Mouse (Mus musculus): ENCODE data around the gene St14. TPM values are rescaled to one million over a fixed set of nuclear protein-coding genes. Genes with fewer than 3 reads are reported as not detected.
A peak's percentile ranks its signal among the peaks of the same experiment; 100 is the strongest.

St14 gene
- polyA plus RNA-seq, 1 experiment: 12.9 TPM

GRCm38 (mm10) chr9:31088883-31089282 is 42.8 kb downstream of the St14 start:
- no peak overlapping the region for H3K4me3 ChIP-seq (ENCODE audit: extremely low read depth, insufficient read depth, insufficient read length)
- 88% methylated on average over 4 of the region's 4 CpGs for WGBS

GRCm38 (mm10) chr9:31088116-31088515 is 43.5 kb downstream of the St14 start:
- no peak for TF ChIP-seq CTCF (IDR thresholded peaks at IDR 0.05; ENCODE audit: extremely low read depth, insufficient read depth, insufficient read length, insufficient replicate concordance)
- no peak for TF ChIP-seq POLR2A (IDR thresholded peaks at IDR 0.05; ENCODE audit: low read depth, low read length)
- Histone ChIP-seq H3K27me3 (ENCODE audit: control insufficient read depth, insufficient read depth, low read length) (no peaks in the 10 kb centered on the region), H3K4me3 (ENCODE audit: extremely low read depth, insufficient read depth, insufficient read length) (no peak overlapping the region), H3K4me1 (ENCODE audit: control insufficient read depth, insufficient read depth, insufficient read length) (no peaks in the 10 kb centered on the region), H3K36me3 (ENCODE audit: control insufficient read depth, insufficient read depth, low read length) (peaks cover 3% of the 10 kb centered on the region; the same call in 1 of the 2 replicates), H3K27ac (ENCODE audit: insufficient read depth, low read length) (no peak overlapping the region)
- DNase-seq (ENCODE audit: low read depth in 1 of 2, low spot score in 2 of 2): no peak
- WGBS: 82% methylated on average over 3 of the region's 3 CpGs

More at GRCm38 (mm10) chr9:31088883-31089282, 42.8 kb downstream of the St14 start:
- TF ChIP-seq CTCF (IDR thresholded peaks at IDR 0.05; ENCODE audit: extremely low read depth, insufficient read depth, insufficient read length, insufficient replicate concordance) (no peak), POLR2A (IDR thresholded peaks at IDR 0.05; ENCODE audit: low read depth, low read length) (no peak)
- no peaks in the 10 kb centered on the region for H3K27me3 ChIP-seq (ENCODE audit: control insufficient read depth, insufficient read depth, low read length)
- peaks cover 3% of the 10 kb centered on the region; the same call in 1 of the 2 replicates for H3K36me3 ChIP-seq (ENCODE audit: control insufficient read depth, insufficient read depth, low read length)
- H3K4me1 ChIP-seq (ENCODE audit: control insufficient read depth, insufficient read depth, insufficient read length): no peaks in the 10 kb centered on the region
- DNase-seq (ENCODE audit: low read depth in 1 of 2, low spot score in 2 of 2): no peak
- H3K27ac ChIP-seq (ENCODE audit: insufficient read depth, low read length): no peak overlapping the region

GRCm38 (mm10) chr9:31087466-31087865 is 44.2 kb downstream of the St14 start:
- WGBS: 87% methylated on average over 4 of the region's 4 CpGs
- no peak for DNase-seq (ENCODE audit: low read depth in 1 of 2, low spot score in 2 of 2)
- no peak for TF ChIP-seq POLR2A (IDR thresholded peaks at IDR 0.05; ENCODE audit: low read depth, low read length)
- TF ChIP-seq CTCF (IDR thresholded peaks at IDR 0.05; ENCODE audit: extremely low read depth, insufficient read depth, insufficient read length, insufficient replicate concordance): no peak
- Histone ChIP-seq H3K27ac (ENCODE audit: insufficient read depth, low read length) (no peak overlapping the region), H3K36me3 (ENCODE audit: control insufficient read depth, insufficient read depth, low read length) (peaks cover 3% of the 10 kb centered on the region; the same call in 1 of the 2 replicates), H3K27me3 (ENCODE audit: control insufficient read depth, insufficient read depth, low read length) (no peaks in the 10 kb centered on the region), H3K4me1 (ENCODE audit: control insufficient read depth, insufficient read depth, insufficient read length) (no peaks in the 10 kb centered on the region), H3K4me3 (ENCODE audit: extremely low read depth, insufficient read depth, insufficient read length) (no peak overlapping the region)

GRCm38 (mm10) chr9:31086754-31087145 is 44.9 kb downstream of the St14 start:
- DNase-seq (ENCODE audit: low read depth in 1 of 2, low spot score in 2 of 2): no peak
- Histone ChIP-seq H3K4me3 (ENCODE audit: extremely low read depth, insufficient read depth, insufficient read length) (no peak overlapping the region), H3K36me3 (ENCODE audit: control insufficient read depth, insufficient read depth, low read length) (peaks cover 3% of the 10 kb centered on the region; the same call in 1 of the 2 replicates), H3K27ac (ENCODE audit: insufficient read depth, low read length) (no peak overlapping the region), H3K27me3 (ENCODE audit: control insufficient read depth, insufficient read depth, low read length) (no peaks in the 10 kb centered on the region), H3K4me1 (ENCODE audit: control insufficient read depth, insufficient read depth, insufficient read length) (no peaks in the 10 kb centered on the region)
- WGBS: 79% methylated on average over 7 of the region's 7 CpGs
- no peak for TF ChIP-seq CTCF (IDR thresholded peaks at IDR 0.05; ENCODE audit: extremely low read depth, insufficient read depth, insufficient read length, insufficient replicate concordance)

- Histone ChIP-seq H3K27ac (ENCODE audit: insufficient read depth, low read length) (no peak overlapping the region), H3K36me3 (ENCODE audit: control insufficient read depth, insufficient read depth, low read length) (peaks cover 3% of the 10 kb centered on the region; the same call in 1 of the 2 replicates), H3K4me3 (ENCODE audit: extremely low read depth, insufficient read depth, insufficient read length) (no peak overlapping the region), H3K4me1 (ENCODE audit: control insufficient read depth, insufficient read depth, insufficient read length) (no peaks in the 10 kb centered on the region), H3K27me3 (ENCODE audit: control insufficient read depth, insufficient read depth, low read length) (no peaks in the 10 kb centered on the region)
- DNase-seq (ENCODE audit: low read depth in 1 of 2, low spot score in 2 of 2): peak; percentile 12 to 38
- WGBS: 34% methylated on average over 10 of the region's 10 CpGs
- TF ChIP-seq CTCF (IDR thresholded peaks at IDR 0.05; ENCODE audit: extremely low read depth, insufficient read depth, insufficient read length, insufficient replicate concordance) (peak; percentile 56; the same call in 1 of the 2 replicates), POLR2A (IDR thresholded peaks at IDR 0.05; ENCODE audit: low read depth, low read length) (no peak)
These were observed 45.4 kb downstream of the St14 start for GRCm38 (mm10) chr9:31086085-31086753.

- Histone ChIP-seq H3K27me3 (ENCODE audit: control insufficient read depth, insufficient read depth, low read length) (no peaks in the 10 kb centered on the region), H3K27ac (ENCODE audit: insufficient read depth, low read length) (no peak overlapping the region), H3K4me1 (ENCODE audit: control insufficient read depth, insufficient read depth, insufficient read length) (no peaks in the 10 kb centered on the region), H3K4me3 (ENCODE audit: extremely low read depth, insufficient read depth, insufficient read length) (no peak overlapping the region), H3K36me3 (ENCODE audit: control insufficient read depth, insufficient read depth, low read length) (peaks cover 3% of the 10 kb centered on the region; the same call in 1 of the 2 replicates)
- DNase-seq (ENCODE audit: low read depth in 1 of 2, low spot score in 2 of 2): no peak
- TF ChIP-seq POLR2A (IDR thresholded peaks at IDR 0.05; ENCODE audit: low read depth, low read length): no peak
- no peak for TF ChIP-seq CTCF (IDR thresholded peaks at IDR 0.05; ENCODE audit: extremely low read depth, insufficient read depth, insufficient read length, insufficient replicate concordance)
- 77% methylated on average over 5 of the region's 5 CpGs for WGBS
These were observed 46.1 kb downstream of the St14 start for GRCm38 (mm10) chr9:31085556-31085955.

- H3K36me3 ChIP-seq (ENCODE audit: control insufficient read depth, insufficient read depth, low read length): no peaks in the 10 kb centered on the region
- TF ChIP-seq POLR2A (IDR thresholded peaks at IDR 0.05; ENCODE audit: low read depth, low read length) (no peak), CTCF (IDR thresholded peaks at IDR 0.05; ENCODE audit: extremely low read depth, insufficient read depth, insufficient read length, insufficient replicate concordance) (no peak)
- no peak overlapping the region for H3K27ac ChIP-seq (ENCODE audit: insufficient read depth, low read length)
- 83% methylated on average over 6 of the region's 6 CpGs for WGBS
- H3K4me1 ChIP-seq (ENCODE audit: control insufficient read depth, insufficient read depth, insufficient read length): no peaks in the 10 kb centered on the region
- no peak for DNase-seq (ENCODE audit: low read depth in 1 of 2, low spot score in 2 of 2)
- H3K4me3 ChIP-seq (ENCODE audit: extremely low read depth, insufficient read depth, insufficient read length): no peak overlapping the region
- no peaks in the 10 kb centered on the region for H3K27me3 ChIP-seq (ENCODE audit: control insufficient read depth, insufficient read depth, low read length)
These were observed 48.9 kb downstream of the St14 start for GRCm38 (mm10) chr9:31082771-31083170.
